Mouse (Mus musculus): ENCODE results near the gene Atp2c2.
A peak's percentile ranks its signal among the peaks of the same experiment; 100 is the strongest.

The Atp2c2 gene

GRCm38 (mm10) chr8:119742409-119742808, 42.6 kb downstream of the Atp2c2 start:
- DNase-seq (ENCODE audit: low read depth, low spot score), result no peak

GRCm38 (mm10) chr8:119743291-119744026, 43.6 kb downstream of the Atp2c2 start:
- no peak for DNase-seq (ENCODE audit: low read depth, low spot score)

- no peak for DNase-seq (ENCODE audit: low read depth, low spot score)
These were observed 44.8 kb downstream of the Atp2c2 start for GRCm38 (mm10) chr8:119744604-119745003.

GRCm38 (mm10) chr8:119755238-119756146, 55.7 kb downstream of the Atp2c2 start:
- no peak for DNase-seq (ENCODE audit: low read depth, low spot score)

GRCm38 (mm10) chr8:119756147-119756461, 56.3 kb downstream of the Atp2c2 start:
- no peak for DNase-seq (ENCODE audit: low read depth, low spot score)

- DNase-seq (ENCODE audit: low read depth, low spot score), result no peak
These were observed 56.7 kb downstream of the Atp2c2 start for GRCm38 (mm10) chr8:119756538-119756937.

GRCm38 (mm10) chr8:119761692-119762091, 61.9 kb downstream of the Atp2c2 start:
- DNase-seq (ENCODE audit: low read depth, low spot score), result no peak

GRCm38 (mm10) chr8:119762226-119763220, 62.7 kb downstream of the Atp2c2 start:
- DNase-seq (ENCODE audit: low read depth, low spot score), result no peak

GRCm38 (mm10) chr8:119765311-119765710, 65.5 kb downstream of the Atp2c2 start:
- DNase-seq (ENCODE audit: low read depth, low spot score), result no peak

GRCm38 (mm10) chr8:119765761-119766444, 66.1 kb downstream of the Atp2c2 start:
- DNase-seq (ENCODE audit: low read depth, low spot score), result no peak

GRCm38 (mm10) chr8:119776668-119777245, 76.9 kb downstream of the Atp2c2 start:
- no peak for DNase-seq (ENCODE audit: low read depth, low spot score)

GRCm38 (mm10) chr8:119777765-119778164, 78.0 kb downstream of the Atp2c2 start:
- no peak for DNase-seq (ENCODE audit: low read depth, low spot score)

GRCm38 (mm10) chr8:119778263-119778662, 78.5 kb downstream of the Atp2c2 start, which contains the start of gene Tldc1:
TSS of gene Tldc1 (minus strand) at chr8:119778416.
- DNase-seq (ENCODE audit: low read depth, low spot score), result peak; percentile 98

GRCm38 (mm10) chr8:119779013-119779737, 79.4 kb downstream of the Atp2c2 start:
- DNase-seq (ENCODE audit: low read depth, low spot score), result peak; percentile 69

- DNase-seq (ENCODE audit: low read depth, low spot score), result no peak
These were observed 80.7 kb downstream of the Atp2c2 start for GRCm38 (mm10) chr8:119780402-119781049.

GRCm38 (mm10) chr8:119781086-119781840, 81.5 kb downstream of the Atp2c2 start:
- DNase-seq (ENCODE audit: low read depth, low spot score), result no peak

GRCm38 (mm10) chr8:119782715-119783114, 82.9 kb downstream of the Atp2c2 start:
- no peak for DNase-seq (ENCODE audit: low read depth, low spot score)

GRCm38 (mm10) chr8:119783579-119783978, 83.8 kb downstream of the Atp2c2 start:
- DNase-seq (ENCODE audit: low read depth, low spot score), result no peak

Measured in c-Kit-negative CD71-positive TER-119-positive erythroid progenitor cells, embryonic 14.5 days (primary cell).